Mouse (Mus musculus): ENCODE data around the gene Atp8b5.

The Atp8b5 gene

GRCm38 (mm10) chr4:43421632-43422240 is 154.8 kb downstream of the Atp8b5 start:
- in situ Hi-C loops (cut with MboI; ENCODE audit: low pct_unique_long_range_greater_than_20kb in 1 of 2, low sequenced_read_pairs in 2 of 2, unreplicated experiment in 1 of 2) = loop anchor here in 1 of 2 experiments (5.0 kb wide), 1 partner anchor 39 kb away; the partner anchor contains the start of gene Rusc2
